Mouse (Mus musculus) kidney, adult 2 months (tissue): ENCODE data around the gene Smco3. TPM values are rescaled to one million over a fixed set of nuclear protein-coding genes. Genes with fewer than 3 reads are reported as not detected.
"Not testable (repeated sequence)": the region's sequence is repeated elsewhere in the genome, so short reads cannot be mapped to it uniquely, and the experiment has no call there.

Experiments
- DNase-seq: peaks from one replicate; pipeline ENCODE4 v3.0.0; 2021
- H3K27ac ChIP-seq: fragments of 200-500 bp; 2 replicates; pipeline ENCODE4 v1.5.1; 2012; ENCODE audit warnings: low read depth, low read length, control low read depth, inconsistent platforms; ENCODE audit not compliant: insufficient read depth
- H3K27me3 ChIP-seq: fragments of 200-500 bp; replicated peaks from 2 replicates; pipeline ENCODE4 v1.6.1; 2012; ENCODE audit warnings: mild to moderate bottlenecking, moderate library complexity, low read length, inconsistent platforms; ENCODE audit not compliant: control insufficient read depth, insufficient read depth
- H3K36me3 ChIP-seq: fragments of 200-500 bp; 2 replicates; pipeline ENCODE4 v1.6.1; 2012; ENCODE audit warnings: mild to moderate bottlenecking, moderate library complexity, low read length, inconsistent platforms; ENCODE audit not compliant: control insufficient read depth, insufficient read depth
- H3K4me1 ChIP-seq: fragments of 200-500 bp; 2 replicates; pipeline ENCODE4 v1.6.1; 2011; ENCODE audit warnings: low read length; ENCODE audit not compliant: control insufficient read depth, insufficient read depth
- H3K4me3 ChIP-seq: fragments of 200-500 bp; 2 replicates; pipeline ENCODE4 v1.5.1; 2011; ENCODE audit warnings: mild to moderate bottlenecking, low read depth, low read length, control low read depth; ENCODE audit not compliant: insufficient read depth
- CTCF ChIP-seq: fragments of 200-500 bp; conservative IDR thresholded peaks from 2 replicates; pipeline ENCODE4 v1.5.1; 2011; ENCODE audit warnings: low read depth, mild to moderate bottlenecking, control low read depth, low read length, moderate library complexity, mixed read lengths; ENCODE audit not compliant: insufficient read depth, insufficient read length
- POLR2A ChIP-seq: fragments of 200-500 bp; IDR thresholded peaks from one replicate; pipeline ENCODE4 v1.6.1; 2011; ENCODE audit warnings: low read depth, low read length, control low read depth
- WGBS: fragments of 180-500 bp; shearing (Covaris S2); methylation state at CpG from one replicate; pipeline ENCODE4 v1.1.7; 2018; 5-methylcytosine and 5-hydroxymethylcytosine counted together
- polyA plus RNA-seq: library from polyadenylated mRNA; depleted of rRNA; stranded (reverse); fragments of >200 nt; gene quantifications from 2 replicates; pipeline ENCODE4 v1.2.3, GENCODE M21; 2012

Gene Smco3
- polyA plus RNA-seq, 1 experiment = 0.59 TPM

DNA sequence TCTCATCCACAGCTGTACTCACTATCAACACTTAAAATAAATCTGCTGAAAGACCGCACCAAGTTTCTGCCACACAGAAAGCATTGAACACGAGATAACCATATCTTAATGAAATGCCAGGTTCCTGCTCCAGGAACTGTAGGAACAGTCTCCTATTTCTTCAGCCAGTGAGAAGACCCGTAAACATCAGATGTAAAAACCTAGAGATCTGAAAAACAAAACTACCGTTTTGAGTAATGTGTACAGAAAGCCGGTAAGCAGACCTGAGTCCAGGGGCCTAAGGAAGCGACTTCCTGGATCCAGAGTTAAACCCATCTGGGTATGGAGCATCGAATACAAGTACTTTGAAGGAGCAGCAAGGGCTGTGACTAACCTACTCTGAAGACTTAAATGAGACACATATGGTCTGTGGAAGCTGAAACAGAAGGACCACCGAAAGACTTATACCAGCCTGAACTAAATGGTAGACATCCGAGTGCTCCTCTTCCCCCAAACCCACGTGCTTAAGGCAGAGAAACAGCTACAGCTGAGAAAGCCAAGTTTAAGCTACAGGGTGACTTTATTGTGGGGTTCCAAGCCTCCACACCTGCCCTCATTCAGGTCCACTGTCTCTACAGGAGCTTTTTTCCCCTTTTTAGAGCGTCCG is 32.0 kb downstream of the Smco3 start:
- 17% methylated on average over 12 of the region's 12 CpGs for WGBS
- Histone ChIP-seq H3K27ac (peak overlapping the region; percentile 99), H3K36me3 (no peaks in the 10 kb centered on the region), H3K27me3 (no peaks in the 10 kb centered on the region), H3K4me1 (peaks cover 5% of the 10 kb centered on the region; the same call in 1 of the 2 replicates), H3K4me3 (peak overlapping the region; percentile 69)
- no peak for TF ChIP-seq CTCF
- no peak for TF ChIP-seq POLR2A
- no peak for DNase-seq

DNA sequence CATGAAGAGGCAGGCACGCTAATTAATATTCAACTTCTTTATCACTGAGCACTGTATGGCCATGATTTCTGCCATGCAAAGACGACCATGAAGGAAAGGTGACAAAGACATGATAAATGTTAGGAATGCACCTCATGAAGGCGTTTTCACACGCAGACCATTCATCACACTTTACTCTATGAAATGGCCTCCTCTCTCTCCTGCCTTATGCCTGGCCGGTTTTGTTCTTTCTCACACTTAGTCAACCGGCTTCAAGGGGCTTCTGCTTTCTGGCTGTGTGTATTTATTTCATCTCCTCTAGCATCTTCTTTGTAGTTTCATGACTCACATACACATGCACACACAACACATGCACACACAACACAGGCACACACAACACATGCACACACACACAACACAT is 34.0 kb downstream of the Smco3 start:
- H3K4me1 ChIP-seq = peaks cover 5% of the 10 kb centered on the region; the same call in 1 of the 2 replicates
- no peaks in the 10 kb centered on the region for H3K36me3 ChIP-seq
- H3K27ac ChIP-seq = no peak overlapping the region
- H3K27me3 ChIP-seq = no peaks in the 10 kb centered on the region
- H3K4me3 ChIP-seq = no peak overlapping the region
- WGBS = 85% methylated on average over 6 of the region's 6 CpGs
- no peak for DNase-seq
- TF ChIP-seq CTCF (no peak), POLR2A (no peak)

DNA sequence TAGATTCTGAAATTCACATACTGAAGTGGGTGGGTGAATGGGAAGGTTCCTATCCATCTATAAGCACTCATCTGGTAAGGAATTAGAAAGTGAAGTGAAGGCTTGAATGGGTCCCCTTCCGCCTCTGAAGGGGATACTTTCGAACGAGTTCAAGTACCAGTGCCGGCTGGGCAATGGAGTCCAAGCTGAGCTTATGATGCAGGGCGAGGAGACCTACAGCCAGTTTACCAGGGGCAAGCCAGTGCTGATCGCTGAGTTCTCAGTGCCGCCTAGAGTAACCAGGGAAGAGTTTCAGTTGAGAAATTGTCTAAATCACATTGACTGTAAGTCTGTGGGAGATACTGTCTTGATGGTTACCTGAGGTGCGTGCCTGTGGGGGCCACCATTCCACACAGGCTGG is 34.5 kb downstream of the Smco3 start:
- Histone ChIP-seq H3K36me3 (no peaks in the 10 kb centered on the region), H3K27ac (no peak overlapping the region), H3K4me3 (no peak overlapping the region), H3K27me3 (no peaks in the 10 kb centered on the region), H3K4me1 (peaks cover 5% of the 10 kb centered on the region; the same call in 1 of the 2 replicates)
- 90% methylated on average over 8 of the region's 8 CpGs for WGBS
- no peak for DNase-seq
- TF ChIP-seq CTCF (no peak), POLR2A (no peak)

DNA sequence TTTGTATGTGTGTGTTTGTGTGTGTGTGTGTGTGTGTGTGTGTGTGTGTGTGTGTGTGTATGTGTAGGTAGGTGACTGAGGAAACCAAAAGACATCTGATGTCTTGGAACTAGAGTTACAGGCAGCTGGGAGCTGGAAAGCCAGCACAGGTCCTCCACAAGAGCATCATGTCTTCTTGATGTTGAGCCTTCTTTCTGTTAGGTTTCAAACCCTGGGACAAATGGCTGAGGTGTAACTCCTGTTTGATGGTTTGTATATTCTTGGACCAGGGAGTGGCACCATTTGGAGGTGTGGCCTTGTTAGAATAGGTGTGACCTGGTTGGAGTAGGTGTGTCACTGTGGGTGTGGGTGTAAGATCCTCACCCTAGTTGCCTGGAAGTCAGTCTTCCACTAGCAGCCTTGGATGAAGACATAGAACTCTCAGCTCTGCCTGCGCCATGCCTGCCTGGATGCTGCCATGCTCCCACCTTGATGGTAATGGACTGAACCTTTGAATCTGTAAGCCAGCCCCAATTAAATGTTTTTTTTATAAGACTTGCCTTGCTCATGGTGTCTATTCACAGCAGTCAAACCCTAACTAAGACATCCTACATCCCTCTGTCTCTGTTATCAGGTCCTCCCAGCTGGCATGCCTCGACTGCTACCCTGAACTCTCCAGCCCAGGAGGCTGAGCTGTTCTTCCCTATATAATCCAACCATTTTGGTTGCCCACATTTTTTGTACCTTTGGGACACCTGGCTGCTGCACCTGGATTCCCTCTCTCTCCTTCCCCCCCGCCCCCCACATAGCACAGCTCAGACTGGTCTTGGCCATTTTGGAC is 37.2 kb downstream of the Smco3 start:
- not testable (repeated sequence) for DNase-seq
- 94% methylated on average over 3 of the region's 3 CpGs for WGBS

DNA sequence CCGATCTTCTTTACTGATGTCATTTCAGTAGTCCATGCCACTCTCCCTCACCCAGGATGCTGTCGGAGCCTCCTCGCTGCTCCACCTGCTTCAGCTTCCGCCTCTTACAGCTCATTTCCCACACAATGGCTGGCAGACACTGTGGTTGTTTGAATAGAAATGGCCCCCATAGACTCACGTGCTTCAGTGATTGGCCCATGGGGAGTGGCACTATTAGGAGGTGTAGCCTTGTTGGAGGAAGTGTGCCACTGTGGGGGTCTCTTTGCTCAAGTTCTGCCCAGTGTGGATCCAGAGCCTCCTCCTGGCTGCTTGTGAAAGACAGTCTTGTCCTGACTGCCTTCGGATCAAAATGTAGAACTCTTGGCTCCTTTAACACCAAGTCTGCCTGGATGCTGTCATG is 39.4 kb downstream of the Smco3 start:
- Histone ChIP-seq H3K4me1 (no peaks in the 10 kb centered on the region), H3K4me3 (no peak overlapping the region), H3K36me3 (no peaks in the 10 kb centered on the region), H3K27me3 (no peaks in the 10 kb centered on the region), H3K27ac (no peak overlapping the region)
- no peak for DNase-seq
- TF ChIP-seq CTCF = no peak
- no peak for TF ChIP-seq POLR2A
- 61% methylated on average over 6 of the region's 6 CpGs for WGBS

More for the DNA sequence above, 37.2 kb downstream of the Smco3 start:
- H3K36me3 ChIP-seq, H3K4me1 ChIP-seq, H3K4me3 ChIP-seq, H3K27me3 ChIP-seq, H3K27ac ChIP-seq: not testable (repeated sequence)

DNA sequence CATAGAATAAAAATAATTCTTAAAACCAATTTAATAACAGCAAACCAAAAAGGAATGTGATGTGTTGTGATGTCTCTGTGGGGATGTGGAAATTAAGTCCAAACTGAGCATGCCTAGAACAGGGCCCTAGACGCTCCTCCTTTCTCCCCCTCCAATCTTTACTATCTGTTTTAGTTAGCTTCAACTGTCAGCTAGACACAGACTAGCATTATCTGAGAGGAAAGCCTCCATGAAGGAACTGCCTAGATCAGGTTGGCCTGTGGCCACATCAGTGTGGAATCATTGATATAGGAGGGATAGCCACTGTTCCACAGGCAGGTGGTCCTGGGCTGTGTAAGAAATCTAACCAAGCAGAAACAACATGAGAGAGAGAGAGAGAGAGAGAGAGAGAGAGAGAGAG is 40.1 kb downstream of the Smco3 start:
- no peaks in the 10 kb centered on the region for H3K36me3 ChIP-seq
- H3K27ac ChIP-seq = no peak overlapping the region
- no peaks in the 10 kb centered on the region for H3K27me3 ChIP-seq
- H3K4me1 ChIP-seq = no peaks in the 10 kb centered on the region
- 93% methylated on average over 1 of the region's 1 CpGs for WGBS
- TF ChIP-seq CTCF = no peak
- TF ChIP-seq POLR2A = no peak
- DNase-seq = no peak
- H3K4me3 ChIP-seq = no peak overlapping the region

DNA sequence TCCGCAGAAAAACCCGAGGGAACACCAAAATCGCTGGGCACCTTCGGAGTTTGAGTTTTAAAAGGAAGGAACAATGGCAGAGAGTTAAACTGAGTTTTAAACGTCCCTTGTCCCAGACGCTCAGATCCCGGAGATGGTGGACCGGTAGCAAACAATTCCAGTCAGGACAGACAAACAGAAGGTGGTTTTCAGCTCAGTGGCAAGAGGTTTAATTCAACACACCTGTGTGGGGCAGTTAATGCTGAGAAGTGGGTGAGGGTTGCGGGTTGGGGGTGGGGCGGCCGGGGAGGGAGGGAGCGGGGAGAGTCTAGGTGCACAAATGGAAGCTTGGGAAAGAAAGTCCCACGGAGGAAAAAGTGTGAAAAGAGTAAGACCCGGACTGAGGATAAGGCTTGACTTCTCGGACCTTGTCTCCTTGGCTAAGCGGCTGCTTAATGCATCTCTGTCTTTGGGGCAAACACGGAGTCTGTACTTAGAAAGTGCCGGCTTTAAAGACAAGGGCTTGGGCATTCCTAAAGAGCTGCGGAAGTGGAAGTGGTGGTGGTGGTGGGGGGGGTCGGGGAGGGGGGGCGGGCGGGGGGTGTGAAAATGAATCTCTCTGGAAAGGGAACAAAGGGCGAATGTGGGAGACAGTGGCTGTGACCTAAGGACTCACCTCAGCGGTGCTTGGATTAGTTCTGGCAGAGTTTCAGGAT is 41.3 kb downstream of the Smco3 start:
- H3K36me3 ChIP-seq = no peaks in the 10 kb centered on the region
- DNase-seq = no peak
- TF ChIP-seq POLR2A = no peak
- TF ChIP-seq CTCF = no peak
- H3K4me1 ChIP-seq = no peaks in the 10 kb centered on the region
- H3K27me3 ChIP-seq = no peaks in the 10 kb centered on the region
- peak overlapping the region; percentile 15; the same call in 1 of the 2 replicates for H3K4me3 ChIP-seq
- no peak overlapping the region for H3K27ac ChIP-seq
- under 1% methylated on average over 24 of the region's 24 CpGs for WGBS
